Mouse (Mus musculus) spleen, adult 2 months (tissue): ENCODE measurements around the gene Alkbh3. TPM values are rescaled to one million over a fixed set of nuclear protein-coding genes. Genes with fewer than 3 reads are reported as not detected.
A peak's percentile ranks its signal among the peaks of the same experiment; 100 is the strongest.

Experiments used
- DNase-seq, 2 experiments: peaks; one replicate each; pipeline versions ENCODE4 v3.0.0 to v3.0.0-alpha.2; 2012 to 2021; ENCODE audit warnings: low spot score in 2 of 2, low read depth in 1 of 2
- H3K27ac ChIP-seq: fragments of 200-500 bp; 2 replicates; pipeline ENCODE4 v1.5.1; 2012; ENCODE audit warnings: low read length, inconsistent platforms; ENCODE audit not compliant: insufficient read depth
- H3K27me3 ChIP-seq: fragments of 200-500 bp; 2 replicates; pipeline ENCODE4 v1.6.1; 2012; ENCODE audit warnings: mild to moderate bottlenecking, moderate library complexity, low read length, inconsistent platforms; ENCODE audit not compliant: control insufficient read depth, insufficient read depth
- H3K36me3 ChIP-seq: fragments of 200-500 bp; 2 replicates; pipeline ENCODE4 v1.6.1; 2012; ENCODE audit warnings: mild to moderate bottlenecking, low read length, inconsistent platforms; ENCODE audit not compliant: control insufficient read depth, insufficient read depth
- H3K4me1 ChIP-seq: fragments of 200-500 bp; 2 replicates; pipeline ENCODE4 v1.6.1; 2011; ENCODE audit warnings: inconsistent platforms; ENCODE audit not compliant: control insufficient read depth, insufficient read depth, insufficient read length
- H3K4me3 ChIP-seq: fragments of 200-500 bp; 2 replicates; pipeline ENCODE4 v1.5.1; 2011; ENCODE audit warnings: mild to moderate bottlenecking, inconsistent platforms; ENCODE audit not compliant: insufficient read depth, insufficient read length; ENCODE audit errors: extremely low read depth
- CTCF ChIP-seq: fragments of 200-500 bp; IDR thresholded peaks from 2 replicates; pipeline ENCODE4 v1.5.1; 2011; ENCODE audit warnings: mild to moderate bottlenecking, inconsistent platforms; ENCODE audit not compliant: insufficient read depth, insufficient read length, insufficient replicate concordance; ENCODE audit errors: extremely low read depth
- POLR2A ChIP-seq: fragments of 200-500 bp; IDR thresholded peaks from 2 replicates; pipeline ENCODE4 v1.6.1; 2011; ENCODE audit warnings: low read depth, low read length, inconsistent platforms
- WGBS: fragments of 180-500 bp; shearing (Covaris S2); methylation state at CpG from one replicate; pipeline ENCODE4 v1.1.7; 2018; 5-methylcytosine and 5-hydroxymethylcytosine counted together
- polyA plus RNA-seq: library from polyadenylated mRNA; depleted of rRNA; stranded (reverse); fragments of >200 nt; gene quantifications from 2 replicates; pipeline ENCODE4 v1.2.3, GENCODE M21; 2012; rRNA removed

The Alkbh3 gene
- polyA plus RNA-seq: 23.2 and 24.7 TPM in 2 replicates

DNA sequence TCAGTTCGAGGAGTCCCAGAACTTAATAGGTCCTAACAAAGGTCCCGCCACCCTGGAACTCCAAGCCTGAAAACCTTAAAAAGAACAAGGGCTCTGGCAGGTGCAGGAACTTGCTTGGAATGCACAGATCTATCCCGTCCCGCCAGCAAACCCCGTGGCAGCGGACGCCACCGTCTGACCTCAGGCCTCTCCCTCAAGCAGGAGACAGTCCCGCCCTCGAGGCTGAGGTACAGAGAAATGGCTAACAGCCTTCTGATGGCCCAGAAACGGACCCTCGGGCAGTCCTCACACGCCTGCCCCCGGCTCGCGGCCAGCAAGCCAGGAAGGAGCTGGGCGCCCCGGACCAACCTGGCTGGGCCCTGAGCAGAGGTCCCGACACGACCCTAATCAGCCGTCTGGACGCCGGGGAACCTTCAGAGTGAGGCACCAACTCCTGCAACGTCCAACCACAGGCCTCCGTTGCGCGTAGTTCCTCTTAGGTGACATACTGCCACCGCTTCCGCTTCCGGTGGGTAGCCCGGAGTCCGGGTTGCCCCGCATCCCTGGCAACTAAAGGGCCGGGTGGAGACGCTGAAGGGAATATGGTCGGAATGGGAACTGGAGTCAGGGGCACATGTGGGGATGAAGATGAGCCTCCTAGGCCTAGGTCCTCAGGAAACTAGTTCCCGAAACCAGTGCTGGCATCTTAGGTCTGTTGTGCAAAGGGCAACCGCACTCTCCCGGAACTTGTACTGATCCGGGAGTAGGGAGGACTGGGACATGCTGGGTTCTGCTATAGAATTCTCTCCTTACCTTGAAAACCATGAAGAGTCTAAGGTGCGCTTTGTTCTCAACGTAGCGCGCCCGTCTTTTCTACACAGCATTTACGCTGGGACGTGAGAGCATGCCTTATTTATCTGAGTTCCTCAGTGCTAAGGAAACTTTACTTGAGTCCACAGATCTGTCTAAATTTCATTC, at the start of gene Alkbh3:
TSS of gene Alkbh3 (minus strand) at position 473 of the 957 bp plus-strand sequence.
- Histone ChIP-seq H3K36me3 (peaks cover 9% of the 10 kb centered on the region), H3K27ac (peak within 1 kb of the TSS; percentile 22; the same call in 1 of the 2 replicates), H3K4me3 (peak within 1 kb of the TSS; percentile 80), H3K27me3 (0 out of 2 replicates have a peak, but pooled peaks cover 1% of the 10 kb centered on the region), H3K4me1 (peaks cover 2% of the 10 kb centered on the region; the same call in 1 of the 2 replicates)
- peak; percentile 84 to 86 for DNase-seq
- 6% methylated on average over 47 of the region's 47 CpGs for WGBS
- no peak for TF ChIP-seq CTCF
- TF ChIP-seq POLR2A: no peak; the same call in 1 of the 2 replicates

DNA sequence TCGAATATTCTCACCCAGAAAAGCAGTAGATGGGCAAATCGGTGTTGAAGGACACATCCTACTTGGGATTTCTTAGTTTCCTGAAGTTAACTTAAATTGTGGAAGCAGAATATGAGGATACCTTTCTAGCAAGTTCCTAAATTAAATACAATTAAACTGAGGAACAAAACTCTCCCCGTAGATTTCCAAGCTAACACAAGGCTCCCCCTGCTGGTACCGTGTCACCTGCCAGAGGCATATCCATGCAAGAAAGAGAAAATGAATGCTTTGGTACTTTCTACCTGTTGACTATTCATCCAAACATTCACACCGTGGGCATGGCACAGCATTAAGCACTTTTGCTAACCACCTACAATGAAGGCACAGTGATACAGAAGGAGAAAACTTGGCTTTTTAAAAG, 48.9 kb upstream of the Alkbh3 start:
- no peaks in the 10 kb centered on the region for H3K27me3 ChIP-seq
- H3K27ac ChIP-seq: no peak overlapping the region
- no peak for TF ChIP-seq POLR2A
- no peak for TF ChIP-seq CTCF
- no peaks in the 10 kb centered on the region for H3K4me1 ChIP-seq
- no peak overlapping the region for H3K4me3 ChIP-seq
- WGBS: 81% methylated on average over 5 of the region's 5 CpGs
- DNase-seq: no peak
- H3K36me3 ChIP-seq: no peaks in the 10 kb centered on the region

DNA sequence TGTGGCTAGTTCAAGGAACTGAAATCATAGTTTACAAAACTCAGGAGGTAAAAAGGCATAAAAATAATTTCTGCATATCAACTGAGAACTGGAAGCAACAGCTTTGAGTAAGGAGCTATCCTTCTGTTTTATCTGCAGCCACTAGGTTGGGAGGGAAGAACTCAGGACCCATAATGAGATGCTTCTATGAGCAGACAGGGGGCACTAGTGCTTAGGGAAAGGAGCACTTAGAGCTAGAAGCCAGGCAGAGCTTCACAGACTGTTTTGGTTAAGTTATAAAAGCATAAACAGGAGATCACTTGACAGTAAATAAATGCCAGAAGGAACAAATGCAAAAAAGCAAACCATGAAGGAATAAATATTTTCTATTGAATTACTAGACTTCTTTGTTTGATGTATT, 44.2 kb upstream of the Alkbh3 start:
- peak in 1 of 2 experiments; percentile 6 for DNase-seq
- no peak overlapping the region for H3K27ac ChIP-seq
- no peaks in the 10 kb centered on the region for H3K27me3 ChIP-seq
- H3K4me3 ChIP-seq: no peak overlapping the region
- TF ChIP-seq CTCF (no peak), POLR2A (no peak)
- H3K4me1 ChIP-seq: no peaks in the 10 kb centered on the region
- H3K36me3 ChIP-seq: no peaks in the 10 kb centered on the region

DNA sequence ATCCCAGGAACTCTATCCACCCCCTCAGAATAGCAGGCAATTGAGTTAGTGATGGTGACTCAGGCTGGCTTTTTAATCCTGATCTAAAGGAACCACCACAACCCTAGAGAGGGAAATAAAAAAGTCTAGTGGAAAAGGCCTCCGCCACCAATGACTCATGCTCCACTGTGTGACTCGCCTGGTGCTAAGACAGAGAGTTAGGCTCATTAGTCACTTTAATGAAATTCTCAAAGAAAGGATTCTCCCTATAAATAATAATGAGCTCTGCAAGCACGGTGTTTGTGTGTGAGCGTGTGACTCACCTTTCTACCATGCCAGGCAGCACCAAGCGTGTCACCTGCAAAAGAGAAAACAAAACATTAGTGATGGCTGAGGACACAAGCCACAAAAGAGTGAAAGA, 41.3 kb upstream of the Alkbh3 start:
- WGBS: 91% methylated on average over 5 of the region's 5 CpGs

DNA sequence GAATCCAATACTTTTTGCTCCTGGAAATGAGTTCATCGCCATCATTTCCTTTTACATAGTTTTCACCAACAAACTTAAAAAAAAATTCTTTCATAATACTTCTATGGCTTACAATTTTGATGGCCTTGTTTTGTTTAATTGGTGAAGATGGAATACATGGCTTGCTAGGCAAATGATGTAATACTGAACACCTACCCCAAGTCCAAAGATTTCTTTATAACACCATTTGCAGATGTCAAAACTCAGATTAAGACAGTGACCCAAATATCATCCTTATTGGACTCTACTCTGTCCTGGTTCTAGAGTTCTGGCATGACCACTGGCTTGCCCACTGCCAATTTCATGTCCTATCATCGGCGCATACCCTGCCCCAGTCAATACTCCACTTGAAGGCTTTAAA, 40.3 kb upstream of the Alkbh3 start:
- H3K4me1 ChIP-seq: no peaks in the 10 kb centered on the region
- 97% methylated on average over 3 of the region's 3 CpGs for WGBS
- no peak overlapping the region for H3K4me3 ChIP-seq
- H3K27me3 ChIP-seq: no peaks in the 10 kb centered on the region
- no peaks in the 10 kb centered on the region for H3K36me3 ChIP-seq
- DNase-seq: no peak
- no peak for TF ChIP-seq POLR2A
- no peak for TF ChIP-seq CTCF
- no peak overlapping the region for H3K27ac ChIP-seq

More for the DNA sequence above, 41.3 kb upstream of the Alkbh3 start:
- Histone ChIP-seq H3K36me3 (no peaks in the 10 kb centered on the region), H3K27me3 (no peaks in the 10 kb centered on the region), H3K4me1 (no peaks in the 10 kb centered on the region), H3K27ac (no peak overlapping the region), H3K4me3 (no peak overlapping the region)
- TF ChIP-seq POLR2A (no peak), CTCF (no peak)
- DNase-seq: no peak

DNA sequence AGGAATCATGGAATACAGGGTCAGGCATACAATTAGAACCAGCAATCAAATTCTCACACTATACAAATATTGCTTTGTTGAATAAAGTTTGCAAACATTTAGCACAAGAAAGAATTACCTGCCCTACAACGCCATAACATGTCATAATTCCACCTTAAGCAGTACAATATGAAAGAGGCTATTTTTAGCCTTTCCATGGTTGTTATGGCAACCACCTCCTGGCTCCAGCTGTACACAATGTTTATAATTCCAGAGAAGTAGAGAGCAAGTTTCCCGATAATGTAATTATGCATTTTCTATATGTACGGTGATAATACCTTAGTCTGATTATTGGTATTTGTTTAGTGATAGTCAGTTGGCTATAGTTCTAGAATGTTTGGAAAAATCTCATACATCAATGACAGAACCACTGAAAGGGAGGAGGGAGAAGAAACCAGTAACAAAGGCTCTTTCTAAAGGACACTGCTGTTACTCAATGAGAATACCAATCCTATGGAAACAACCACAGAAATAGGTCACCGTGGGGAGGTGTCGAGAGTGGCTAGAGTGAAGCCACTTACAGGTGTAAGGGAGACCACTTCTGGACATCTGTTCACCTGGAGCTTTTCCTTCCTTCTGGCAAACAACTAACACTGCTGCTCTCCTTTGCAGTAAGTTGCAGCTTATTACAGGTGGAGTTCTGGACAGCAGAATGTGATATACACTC, 39.0 kb upstream of the Alkbh3 start:
- DNase-seq: no peak
- no peaks in the 10 kb centered on the region for H3K27me3 ChIP-seq
- no peaks in the 10 kb centered on the region for H3K4me1 ChIP-seq
- H3K27ac ChIP-seq: no peak overlapping the region
- 95% methylated on average over 5 of the region's 5 CpGs for WGBS
- TF ChIP-seq POLR2A (no peak), CTCF (no peak)
- no peaks in the 10 kb centered on the region for H3K36me3 ChIP-seq
- H3K4me3 ChIP-seq: no peak overlapping the region
